23 mouse cellular contexts compared by ENCODE assay signal in the genomic region with DNA sequence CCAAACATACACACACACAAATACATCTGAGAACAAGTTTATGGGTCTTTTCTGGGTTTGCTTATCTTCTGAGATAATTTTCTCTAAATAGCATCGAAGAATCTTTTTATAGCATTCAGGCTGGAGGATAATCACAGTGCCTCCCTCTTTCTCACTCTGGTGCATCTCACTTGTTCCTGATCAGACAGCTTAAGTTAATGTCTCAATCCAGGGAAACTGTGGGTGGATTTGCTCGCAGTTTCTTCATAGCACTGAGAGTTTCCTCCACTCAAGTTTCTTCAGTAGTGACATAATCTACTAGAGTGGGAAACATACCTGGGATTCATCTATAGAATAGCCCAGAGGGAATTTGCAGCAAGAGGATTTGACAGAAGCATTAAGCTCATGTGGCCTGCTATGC.
"Had no signal": no experiment of that assay in that cellular context is flagged by ENCODE, and none has a peak within 500 bp of the region (broad histone marks: within the 10 kb centered on the region; RNA-seq: fewer than 3 reads in every experiment).

No protein-coding gene starts in this region.

- H3K9me3 ChIP-seq: limb, embryonic 13.5 days; liver, embryonic 12.5 days; liver, embryonic 15.5 days; lung, embryonic 15.5 days; megakaryocyte, embryonic 14.5 days; midbrain, embryonic 10.5 days; midbrain, embryonic 13.5 days; neural tube, embryonic 13.5 days had no signal

- H3K36me3 ChIP-seq: limb, embryonic 13.5 days; liver, embryonic 12.5 days; liver, embryonic 15.5 days; lung, embryonic 15.5 days; midbrain, embryonic 10.5 days; midbrain, embryonic 13.5 days; neural tube, embryonic 13.5 days had no signal

- H3K4me3 ChIP-seq: left cerebral cortex, adult 2 months; limb, embryonic 13.5 days; liver, embryonic 12.5 days; liver, embryonic 15.5 days; lung, embryonic 15.5 days; megakaryocyte, embryonic 14.5 days; midbrain, embryonic 10.5 days; midbrain, embryonic 13.5 days; myocyte; neural tube, embryonic 13.5 days had no signal

- H3K27ac ChIP-seq: left cerebral cortex, adult 2 months; limb, embryonic 13.5 days; liver, embryonic 12.5 days; liver, embryonic 15.5 days; lung, embryonic 15.5 days; midbrain, embryonic 10.5 days; midbrain, embryonic 13.5 days; neural tube, embryonic 13.5 days; stomach, postnatal 0 days had no signal

- H3K4me1 ChIP-seq: limb, embryonic 13.5 days; liver, embryonic 12.5 days; liver, embryonic 15.5 days; lung, embryonic 15.5 days; megakaryocyte, embryonic 14.5 days; midbrain, embryonic 10.5 days; midbrain, embryonic 13.5 days; neural tube, embryonic 13.5 days had no signal

- H3K27me3 ChIP-seq: limb, embryonic 13.5 days; liver, embryonic 12.5 days; liver, embryonic 15.5 days; lung, embryonic 15.5 days; megakaryocyte, embryonic 14.5 days; midbrain, embryonic 13.5 days; neural tube, embryonic 13.5 days had no signal

- DNase-seq: kidney, adult 18-20 months; kidney, adult 9 months; kidney, postnatal 14 days; kidney, postnatal 4 days; left cerebral cortex, postnatal 4 days; liver; lung, adult 18-20 months; lung, postnatal 10 days; lung, postnatal 36 days; retina, postnatal 1 day; right cerebral cortex, postnatal 4 days; thymus, postnatal 25 days had no signal
